Mouse (Mus musculus): ENCODE measurements around the gene Olfr345. TPM values are rescaled to one million over a fixed set of nuclear protein-coding genes. Genes with fewer than 3 reads are reported as not detected.

Olfr345 gene
- total RNA-seq (2021) (not detected), polyA plus RNA-seq (2012; rRNA removed) (not detected in 2 replicates)
- long read RNA-seq = 0 reads

GRCm38 (mm10) chr2:36639741-36640140, at the start of gene Olfr345:
Olfr345 (plus strand) TSS chr2:36640041.
- no peak for DNase-seq

GRCm38 (mm10) chr2:36685488-36685887, 45.6 kb downstream of the Olfr345 start, which contains the start of gene Olfr346:
Olfr346 (plus strand) TSS chr2:36685788.
- DNase-seq = no peak

Other genes starting within 250 kb of the Olfr345 start
- gene Olfr339, start 221.1 kb upstream of the Olfr345 start, total RNA-seq (2021) = not detected
- not detected in 2 replicates for gene Olfr339, start 221.1 kb upstream of the Olfr345 start, polyA plus RNA-seq (2012; rRNA removed)
- gene Olfr340, start 187.5 kb upstream of the Olfr345 start, total RNA-seq (2021) = not detected
- not detected in 2 replicates for gene Olfr340, start 187.5 kb upstream of the Olfr345 start, polyA plus RNA-seq (2012; rRNA removed)
- gene Olfr341, start 157.6 kb upstream of the Olfr345 start, total RNA-seq (2021) = not detected
- gene Olfr341, start 157.6 kb upstream of the Olfr345 start, polyA plus RNA-seq (2012; rRNA removed) = not detected in 2 replicates
- gene Olfr342, start 115.0 kb upstream of the Olfr345 start, total RNA-seq (2021) = not detected
- not detected in 2 replicates for gene Olfr342, start 115.0 kb upstream of the Olfr345 start, polyA plus RNA-seq (2012; rRNA removed)
- not detected for gene Olfr344, start 73.4 kb upstream of the Olfr345 start, total RNA-seq (2021)
- not detected in 2 replicates for gene Olfr344, start 73.4 kb upstream of the Olfr345 start, polyA plus RNA-seq (2012; rRNA removed)
- not detected for gene Olfr346, start 45.7 kb downstream of the Olfr345 start, total RNA-seq (2021)
- gene Olfr346, start 45.7 kb downstream of the Olfr345 start, polyA plus RNA-seq (2012; rRNA removed) = not detected in 2 replicates
- gene Olfr347, start 91.9 kb downstream of the Olfr345 start, total RNA-seq (2021) = not detected
- not detected in 2 replicates for gene Olfr347, start 91.9 kb downstream of the Olfr345 start, polyA plus RNA-seq (2012; rRNA removed)
- gene Olfr348, start 144.2 kb downstream of the Olfr345 start, total RNA-seq (2021) = not detected
- gene Olfr348, start 144.2 kb downstream of the Olfr345 start, polyA plus RNA-seq (2012; rRNA removed) = not detected in 2 replicates
- gene Olfr50, start 150.5 kb downstream of the Olfr345 start, total RNA-seq (2021) = not detected
- gene Olfr50, start 150.5 kb downstream of the Olfr345 start, polyA plus RNA-seq (2012; rRNA removed) = not detected in 2 replicates
- gene Olfr3, start 177.0 kb downstream of the Olfr345 start, total RNA-seq (2021) = not detected
- not detected in 2 replicates for gene Olfr3, start 177.0 kb downstream of the Olfr345 start, polyA plus RNA-seq (2012; rRNA removed)
- not detected for gene Olfr350, start 206.3 kb downstream of the Olfr345 start, total RNA-seq (2021)
- not detected in 2 replicates for gene Olfr350, start 206.3 kb downstream of the Olfr345 start, polyA plus RNA-seq (2012; rRNA removed)
- gene Olfr351, start 222.6 kb downstream of the Olfr345 start, total RNA-seq (2021) = not detected
- gene Olfr351, start 222.6 kb downstream of the Olfr345 start, polyA plus RNA-seq (2012; rRNA removed) = not detected in 2 replicates
- gene Olfr352, start 228.4 kb downstream of the Olfr345 start, total RNA-seq (2021) = not detected
- gene Olfr352, start 228.4 kb downstream of the Olfr345 start, polyA plus RNA-seq (2012; rRNA removed) = not detected in 2 replicates

All from adrenal gland, adult 2 months (tissue).